Mouse (Mus musculus) c-Kit-positive CD71-negative TER-119-negative erythroid progenitor cells, embryonic 14.5 days (primary cell): ENCODE data around the gene Syngr2.
A peak's percentile ranks its signal among the peaks of the same experiment; 100 is the strongest.
"Not testable (repeated sequence)": the region's sequence is repeated elsewhere in the genome, so short reads cannot be mapped to it uniquely, and the experiment has no call there.

Experiments used
- DNase-seq: peaks from one replicate; pipeline ENCODE4 v3.0.0-alpha.2; 2013; ENCODE audit warnings: low read depth

Gene Syngr2

DNA sequence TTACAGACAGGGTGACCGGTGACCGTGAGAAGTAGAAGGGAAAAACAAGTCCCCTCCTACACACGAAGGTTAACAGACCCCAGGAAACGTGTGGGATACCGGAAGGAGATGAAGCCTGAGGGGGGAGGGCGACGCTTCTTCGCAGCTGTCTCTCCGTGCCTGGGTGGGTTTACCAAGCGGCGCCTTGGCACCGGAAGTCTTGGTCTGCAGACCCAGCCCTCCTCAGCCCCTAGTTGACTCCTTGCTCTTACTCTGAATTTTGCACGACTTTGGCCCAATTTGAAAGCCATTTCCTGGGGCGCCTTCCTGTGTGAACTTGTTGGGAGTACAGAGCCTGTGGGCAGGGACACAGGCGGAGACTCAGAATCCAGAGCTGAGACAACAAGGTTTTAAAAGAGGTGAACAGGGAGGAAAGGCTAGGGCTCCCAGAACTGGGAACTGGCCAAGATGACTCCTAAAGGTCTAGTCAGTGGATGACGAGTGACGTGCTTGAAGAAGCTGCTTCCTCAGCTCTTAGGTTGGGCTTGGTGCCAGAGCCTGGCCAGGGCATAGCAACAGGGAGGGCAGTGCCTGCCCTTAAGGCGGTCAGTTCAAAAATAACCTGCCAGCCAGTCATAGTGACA, 28.2 kb upstream of the Syngr2 start:
- DNase-seq = no peak

DNA sequence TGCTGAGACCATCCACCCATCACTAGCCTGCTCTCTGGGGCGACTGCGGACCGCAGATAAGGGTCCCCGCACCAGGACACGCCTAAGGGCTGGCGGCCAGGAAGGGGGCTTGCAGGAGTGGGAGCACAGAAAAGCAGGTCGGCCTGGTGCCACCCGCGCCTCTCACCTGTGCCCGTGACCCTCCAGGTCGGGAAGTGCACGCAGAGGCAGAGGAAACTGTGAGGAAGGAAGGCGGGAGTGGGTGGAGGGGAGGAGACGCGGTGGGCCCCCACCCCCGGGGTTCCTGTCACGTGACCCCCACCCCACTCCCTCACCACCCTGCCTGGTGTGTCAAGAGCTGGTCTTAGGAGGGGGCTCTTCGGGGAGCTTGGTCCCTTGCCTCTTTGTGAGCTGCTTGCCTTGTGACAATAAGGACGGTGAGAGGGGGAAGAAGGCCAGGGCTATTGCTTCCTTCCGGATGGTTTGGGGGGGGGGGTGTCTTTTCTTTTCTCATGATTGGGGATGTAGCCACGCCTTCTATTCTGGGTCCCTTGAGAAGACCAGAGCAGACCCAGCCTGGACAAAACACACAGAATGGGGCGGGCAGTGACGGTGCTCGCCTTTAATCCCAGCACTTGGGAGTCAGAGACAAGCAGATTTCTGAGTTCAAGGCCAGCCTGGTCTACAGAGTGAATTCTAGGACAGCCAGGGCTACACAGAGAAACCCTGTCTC, 27.3 kb upstream of the Syngr2 start, which contains the start of the genes Tmc8 and Tmc6:
Gene Tmc8, plus strand, starts transcription at position 84 of the 712 bp plus-strand sequence.
Gene Tmc6, minus strand, starts transcription at position 206 of the 712 bp plus-strand sequence.
- DNase-seq = no peak

DNA sequence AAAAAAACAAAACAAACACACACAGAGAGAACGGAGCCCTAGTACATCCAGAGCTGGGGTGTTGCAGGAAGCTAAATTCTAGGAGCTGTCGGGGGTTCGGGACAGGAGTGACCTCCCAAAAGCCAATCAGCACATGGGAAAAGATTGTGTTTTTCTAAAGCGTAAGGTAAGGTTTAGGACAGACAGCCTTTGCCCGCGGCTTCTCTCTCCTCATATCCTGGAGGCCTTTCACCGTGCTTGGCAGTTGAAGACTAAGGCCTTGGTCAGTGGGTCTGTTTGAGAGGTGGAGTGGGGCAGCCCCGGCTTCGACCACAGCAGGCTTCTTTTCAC, 26.8 kb upstream of the Syngr2 start:
- DNase-seq = no peak

DNA sequence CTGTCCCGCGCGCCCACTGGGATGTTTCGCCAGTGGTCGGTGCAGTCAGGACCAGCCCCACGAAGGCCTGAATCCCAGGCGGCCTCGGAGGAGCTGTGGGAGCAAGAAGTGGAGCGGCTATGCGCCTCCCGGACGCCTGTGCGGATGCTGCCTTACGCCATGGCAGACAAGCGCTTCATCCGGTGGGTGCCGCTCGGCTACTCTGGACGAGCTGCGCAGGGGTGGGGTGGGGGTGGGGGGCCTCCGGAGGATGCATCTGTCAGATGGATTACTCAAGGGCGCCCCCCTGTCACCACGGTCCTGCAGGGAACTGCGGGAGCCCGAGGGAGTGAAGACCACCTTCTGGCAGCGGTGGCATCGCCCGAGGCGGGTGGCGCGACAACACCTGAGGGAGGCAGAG, 26.4 kb upstream of the Syngr2 start:
- DNase-seq = no peak

DNA sequence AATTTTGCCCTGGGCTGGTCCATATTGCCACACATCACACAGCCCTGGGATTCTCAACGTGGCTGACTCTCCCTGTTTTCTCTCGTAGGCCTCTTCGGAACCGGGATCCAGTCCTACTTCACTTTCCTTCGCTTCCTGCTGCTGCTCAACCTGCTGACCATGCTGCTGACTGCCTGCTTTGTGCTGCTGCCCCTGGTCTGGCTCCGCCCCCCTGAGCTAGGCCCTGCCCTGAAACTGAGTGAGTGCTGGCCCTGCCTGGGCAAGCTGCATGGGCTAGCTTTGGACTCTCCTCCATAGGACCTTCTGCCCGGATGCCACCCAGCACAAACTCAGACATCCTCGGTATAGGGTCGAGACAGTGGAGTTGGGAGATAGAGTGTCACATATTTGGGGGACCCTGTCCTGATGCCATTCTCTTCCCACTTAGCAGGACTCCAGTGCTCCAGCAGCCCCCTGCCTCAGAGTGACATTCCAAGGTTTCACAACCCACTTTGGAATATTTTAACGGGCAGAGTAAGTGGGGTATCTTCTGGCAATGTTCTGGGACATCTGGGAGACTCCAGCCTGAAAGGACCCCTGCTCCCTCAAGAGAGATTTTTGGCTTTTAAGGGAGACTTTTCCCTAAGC, 25.7 kb upstream of the Syngr2 start:
- DNase-seq = no peak

DNA sequence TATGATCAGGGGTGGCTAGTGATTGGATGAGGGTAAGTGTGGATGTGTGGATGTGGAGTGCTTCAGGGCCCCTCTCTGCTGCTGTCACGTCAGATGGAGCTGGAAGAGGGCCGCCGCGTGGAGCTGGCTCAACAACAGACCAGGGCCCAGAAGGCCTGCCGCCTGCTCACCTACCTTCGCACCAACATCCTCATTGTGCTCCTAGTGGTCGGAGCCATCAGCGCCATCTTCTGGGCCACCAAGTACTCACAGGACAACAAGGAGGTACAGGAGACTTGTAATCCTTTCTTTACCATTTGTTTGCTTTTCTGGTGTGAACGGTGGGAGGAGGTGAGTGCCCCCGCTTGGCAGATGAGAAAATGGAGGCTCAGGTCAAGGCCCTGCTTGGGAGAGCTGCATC, 23.2 kb upstream of the Syngr2 start:
- no peak for DNase-seq

DNA sequence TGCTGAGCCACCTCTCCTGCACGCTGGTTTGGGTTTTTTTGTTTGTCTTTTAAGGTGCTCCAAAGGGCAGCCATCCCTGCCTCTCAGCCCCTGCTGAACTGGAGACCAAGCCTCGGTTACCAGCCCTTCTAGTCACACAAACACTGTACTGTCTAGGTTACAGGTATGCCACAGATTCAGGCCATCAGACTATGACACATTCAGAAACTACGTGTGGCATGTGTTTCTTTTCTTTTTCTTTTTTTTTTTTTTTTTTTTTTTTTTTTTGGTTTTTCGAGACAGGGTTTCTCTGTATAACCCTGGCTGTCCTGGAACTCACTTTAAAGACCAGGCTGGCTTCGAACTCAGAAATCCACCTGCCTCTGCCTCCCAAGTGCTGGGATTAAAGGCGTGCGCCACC, 21.0 kb upstream of the Syngr2 start:
- not testable (repeated sequence) for DNase-seq

DNA sequence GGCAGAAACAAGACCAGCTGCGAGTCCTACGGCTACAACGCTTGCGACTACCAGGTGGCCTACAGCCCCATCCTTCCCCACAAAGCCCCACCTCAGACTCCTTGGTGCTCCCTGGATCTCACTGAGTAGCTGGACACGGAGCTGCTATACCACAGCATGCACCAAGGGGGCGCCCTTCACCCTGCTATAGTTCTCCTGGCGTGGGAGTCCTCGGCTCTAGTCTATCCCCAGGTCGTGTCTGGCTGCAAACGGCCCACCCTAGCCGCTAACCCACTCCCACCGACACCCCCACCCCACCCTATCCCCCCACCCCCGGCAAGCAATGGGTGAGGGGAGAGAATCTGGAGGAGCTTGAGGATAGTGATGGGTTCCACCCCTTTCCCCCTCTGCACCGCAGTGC, 19.2 kb upstream of the Syngr2 start:
- no peak for DNase-seq

DNA sequence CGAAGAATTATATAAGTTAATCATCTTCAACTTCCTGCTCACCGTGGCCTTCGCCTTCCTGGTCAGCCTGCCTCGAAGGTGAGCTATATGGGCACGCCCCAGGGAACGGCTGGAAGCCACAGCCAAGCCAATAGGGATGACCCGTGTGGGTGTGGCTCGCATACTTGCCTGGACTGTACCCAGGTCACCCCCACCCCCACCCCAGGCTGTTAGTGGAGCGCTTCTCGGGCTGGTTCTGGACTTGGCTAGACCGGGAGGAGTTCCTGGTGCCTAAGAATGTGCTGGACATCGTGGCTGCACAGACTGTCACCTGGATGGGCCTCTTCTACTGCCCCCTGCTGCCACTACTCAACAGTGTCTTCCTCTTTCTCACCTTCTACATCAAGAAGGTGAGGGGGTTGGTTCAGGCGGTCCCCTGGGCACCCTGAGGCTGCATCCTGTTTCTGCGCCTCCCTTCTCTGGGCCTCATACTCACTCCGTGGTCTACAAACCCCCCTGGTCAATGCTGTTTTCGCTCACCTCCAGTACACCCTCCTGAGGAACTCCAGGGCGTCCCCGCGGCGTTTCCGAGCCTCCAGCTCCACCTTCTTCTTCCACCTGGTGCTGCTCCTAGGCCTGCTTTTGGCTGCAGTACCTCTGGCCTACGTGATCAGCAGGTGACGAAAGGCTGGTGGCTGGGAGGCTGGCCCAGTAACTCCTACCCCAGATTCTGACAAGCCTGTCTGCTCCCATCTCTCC, 18.6 kb upstream of the Syngr2 start:
- DNase-seq = no peak

DNA sequence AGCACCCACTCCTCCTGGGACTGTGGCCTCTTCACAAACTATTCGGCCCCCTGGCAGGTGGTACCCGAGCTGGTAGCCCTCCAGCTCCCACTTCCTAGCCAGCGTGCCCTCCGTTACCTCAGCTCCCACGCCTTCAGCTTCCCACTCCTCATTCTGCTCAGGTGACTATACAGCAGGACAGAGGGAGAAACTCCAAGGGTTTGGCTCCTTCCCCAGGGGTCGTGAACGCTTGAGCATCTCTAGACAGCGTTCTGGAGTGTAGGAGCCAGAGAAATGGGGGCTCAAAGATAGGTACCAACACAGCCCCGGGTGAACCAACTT, 18.1 kb upstream of the Syngr2 start:
- DNase-seq = no peak

DNA sequence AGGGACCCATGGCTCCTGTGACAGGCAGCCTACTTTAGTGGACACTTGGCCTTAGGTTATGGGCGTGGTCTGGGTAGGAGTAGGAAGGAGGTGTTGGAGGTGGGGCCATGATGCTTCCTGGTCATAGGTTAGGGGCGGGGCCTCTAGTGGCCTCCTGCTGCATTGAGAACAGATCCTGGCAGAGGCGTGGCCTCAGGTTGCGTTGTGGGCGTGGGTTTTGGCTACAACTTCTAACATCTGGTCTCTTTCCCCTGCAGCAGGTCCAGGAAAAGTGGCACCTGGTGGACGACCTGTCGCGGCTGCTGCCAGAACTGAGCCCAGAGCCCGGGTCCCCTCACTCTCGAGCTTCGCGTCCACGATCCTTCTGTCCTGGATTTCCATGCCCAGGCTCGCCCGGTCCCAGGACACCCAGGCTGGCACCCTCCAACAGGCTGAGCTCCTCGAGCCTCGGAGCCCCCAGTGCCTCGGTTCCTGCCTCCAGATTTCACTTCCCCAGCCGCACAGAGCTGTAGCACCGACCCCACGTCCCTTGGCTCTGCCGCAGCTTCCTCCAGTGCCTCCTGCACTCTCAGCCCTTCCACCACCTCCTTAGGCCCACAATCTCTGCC, 17.1 kb upstream of the Syngr2 start:
- DNase-seq = no peak

DNA sequence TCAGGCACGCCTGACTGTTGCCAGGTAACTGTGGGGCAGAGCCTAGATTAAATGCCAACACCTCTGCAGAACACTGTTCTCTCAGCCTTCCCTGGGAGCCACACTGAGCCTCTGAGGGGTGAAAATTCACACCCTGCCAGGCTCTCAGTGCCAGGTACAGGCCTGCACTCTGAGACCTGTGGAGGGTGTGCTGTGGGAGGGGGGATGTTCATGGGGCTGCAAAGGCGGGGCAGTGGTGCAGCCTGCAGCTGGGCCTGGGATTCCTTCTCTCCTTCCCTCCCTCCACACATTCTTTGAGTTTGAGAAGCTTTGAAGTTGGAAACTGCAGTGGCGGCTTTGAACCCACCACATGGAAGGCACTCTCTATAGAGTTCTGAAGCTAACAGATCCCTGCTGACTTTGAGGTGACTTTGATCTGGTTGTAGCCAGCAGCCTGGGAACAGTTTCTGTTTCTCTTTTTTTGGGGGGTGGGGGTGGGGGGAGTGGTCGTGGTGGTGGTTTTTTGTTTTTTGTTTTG, 15.4 kb upstream of the Syngr2 start:
- DNase-seq = no peak

DNA sequence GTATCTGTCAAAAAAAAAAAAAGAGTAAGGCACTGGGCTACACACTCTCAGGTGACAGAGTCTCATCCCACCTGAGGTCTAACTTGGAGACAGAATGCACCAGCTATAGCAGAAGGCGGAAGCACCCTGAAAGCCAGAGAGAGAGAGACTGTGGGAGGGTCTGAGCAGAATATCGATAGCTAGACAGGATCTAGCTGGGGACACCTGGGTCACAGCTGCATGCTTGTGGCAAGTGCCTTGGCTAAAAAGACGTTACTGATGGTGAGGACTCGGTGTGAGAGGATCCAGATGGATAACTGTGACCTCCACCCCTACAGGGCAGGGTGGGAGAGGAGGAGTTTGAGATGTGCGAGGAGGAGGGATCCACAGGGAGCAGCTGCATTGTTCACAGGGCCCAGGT, 12.5 kb upstream of the Syngr2 start:
- no peak for DNase-seq

DNA sequence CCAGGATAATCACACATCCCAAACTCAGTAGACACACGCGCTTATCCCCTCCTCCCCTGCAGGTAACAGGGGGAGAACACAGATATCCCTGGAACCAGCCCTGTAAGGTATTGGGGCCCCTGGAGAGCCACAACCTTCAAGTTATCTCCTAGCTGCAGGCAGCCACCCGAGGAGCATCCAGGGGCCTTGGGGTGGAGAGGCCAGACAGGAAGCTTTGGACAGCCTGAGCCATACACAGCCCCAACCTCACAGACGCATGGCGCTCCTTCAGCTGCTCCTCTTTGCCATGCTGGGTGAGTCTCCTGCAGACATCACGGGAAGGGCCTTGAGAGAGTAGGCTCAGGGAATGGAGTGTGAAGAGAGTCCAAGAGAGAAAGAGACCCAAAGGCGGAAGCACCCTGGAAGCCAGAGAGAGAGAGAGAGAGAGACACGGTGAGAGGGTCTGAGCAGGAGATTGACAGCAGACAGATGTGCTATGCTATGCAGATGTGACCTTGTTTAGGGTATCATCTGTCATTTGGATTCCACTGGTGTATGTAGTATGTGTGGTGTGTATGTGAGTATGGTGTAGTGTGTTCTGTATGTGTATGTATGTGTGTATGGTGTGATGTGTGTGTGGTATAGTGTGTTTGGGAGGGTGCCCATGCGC, 11.8 kb upstream of the Syngr2 start, which contains the start of gene 6030468B19Rik:
Gene 6030468B19Rik, plus strand, starts transcription at position 150 of the 649 bp plus-strand sequence.
- DNase-seq = no peak

DNA sequence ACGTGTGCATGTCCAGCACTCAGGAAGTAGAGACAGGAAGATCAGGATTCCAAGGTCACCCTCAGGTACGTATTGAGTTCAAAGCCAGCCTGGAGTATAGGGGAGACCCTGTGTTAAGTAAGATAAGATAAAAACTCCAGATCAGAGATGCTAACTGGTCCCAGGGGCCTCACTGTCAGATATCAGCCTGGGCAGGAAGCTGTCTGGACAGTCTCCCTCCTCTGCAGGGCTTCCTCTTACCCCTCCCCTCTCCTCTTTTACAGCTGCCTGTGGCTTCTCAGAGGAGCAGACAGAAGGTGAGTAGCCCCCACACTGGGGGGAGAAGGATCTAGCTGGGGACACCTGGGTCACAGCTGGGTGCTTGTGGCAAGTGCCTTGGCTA, 11.3 kb upstream of the Syngr2 start:
- DNase-seq = no peak

DNA sequence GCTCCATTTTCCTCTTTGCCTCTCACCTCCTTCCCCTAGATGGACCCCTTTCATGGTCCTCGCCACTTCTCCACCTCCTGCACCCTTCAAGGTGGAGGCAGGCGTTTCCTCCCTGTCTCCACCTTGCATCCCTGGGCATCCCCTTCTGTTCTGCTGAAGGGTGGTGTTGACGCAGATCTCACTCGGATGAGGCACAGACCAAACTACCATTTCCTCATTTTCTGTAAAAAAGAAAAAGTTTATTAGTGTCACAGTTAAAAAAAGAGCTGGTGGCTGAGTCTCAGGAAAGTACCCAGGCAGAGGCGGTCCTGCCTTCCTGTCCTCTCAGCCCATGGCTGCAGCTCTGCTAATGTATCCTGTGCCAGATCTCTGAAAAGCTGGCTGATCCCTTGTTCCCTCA, 10.3 kb upstream of the Syngr2 start:
- no peak for DNase-seq

DNA sequence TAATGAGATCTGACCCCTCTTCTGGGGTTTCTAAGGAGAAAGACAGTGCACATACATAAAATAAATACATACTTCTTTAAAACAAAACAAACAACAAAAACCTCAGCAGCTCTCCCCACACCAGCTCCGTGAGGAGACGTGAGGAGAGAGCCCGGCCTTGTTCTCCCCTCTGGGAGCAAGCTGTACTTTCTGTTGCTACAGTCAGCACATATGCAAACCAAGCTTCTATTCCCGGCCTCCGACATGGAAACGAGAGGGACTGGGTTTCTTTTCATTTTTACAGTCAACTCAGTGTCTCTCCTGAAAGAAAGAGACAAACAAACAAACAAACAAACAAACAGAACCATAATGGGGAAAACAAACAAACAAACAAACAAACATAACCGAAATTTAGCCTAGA, 9.4 kb upstream of the Syngr2 start:
- DNase-seq = no peak

DNA sequence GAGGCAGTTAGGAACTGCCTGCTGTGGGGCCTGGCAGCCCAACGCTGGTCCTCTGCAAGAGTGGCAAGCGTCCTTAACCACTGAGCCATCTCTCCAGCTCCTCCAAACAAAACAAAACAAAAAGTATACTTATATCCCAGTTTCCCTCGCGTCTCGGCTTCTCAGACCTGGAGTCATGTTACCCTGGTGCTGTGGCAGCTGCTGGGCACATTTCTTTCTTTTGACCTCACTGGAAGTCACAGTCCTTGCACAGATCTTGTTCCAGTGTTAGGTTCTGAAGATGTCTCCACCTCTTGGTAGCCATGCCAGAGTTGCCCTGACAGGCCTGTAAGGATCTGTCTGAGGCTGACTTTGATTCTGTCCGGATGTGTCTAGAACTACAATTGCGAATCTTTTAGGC, 7.8 kb upstream of the Syngr2 start:
- DNase-seq = no peak

DNA sequence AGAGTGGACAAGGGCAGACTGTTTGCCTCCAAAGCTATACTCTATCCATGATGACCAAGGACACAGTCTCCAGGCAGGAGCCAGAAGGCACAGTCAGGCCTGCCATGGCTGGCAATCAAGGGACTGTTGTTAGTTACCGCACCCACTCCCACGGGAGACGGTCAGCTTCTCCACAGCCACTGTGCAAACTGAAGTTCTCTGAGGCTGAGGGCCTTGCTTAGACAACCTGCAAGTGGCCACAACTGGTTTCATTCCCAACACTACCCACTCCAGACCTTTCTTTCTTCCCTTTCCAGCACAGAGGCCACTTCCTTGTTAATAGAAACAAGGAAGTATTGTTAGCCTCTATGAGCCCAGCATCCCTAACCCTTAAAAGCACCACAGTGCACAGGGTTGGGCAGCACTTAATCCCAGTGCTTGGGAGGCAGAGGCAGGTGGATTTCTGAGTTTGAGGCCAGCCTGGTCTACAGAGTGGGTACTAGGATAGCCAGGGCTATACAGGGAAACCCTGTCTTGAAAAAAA, 6.2 kb upstream of the Syngr2 start:
- no peak for DNase-seq

DNA sequence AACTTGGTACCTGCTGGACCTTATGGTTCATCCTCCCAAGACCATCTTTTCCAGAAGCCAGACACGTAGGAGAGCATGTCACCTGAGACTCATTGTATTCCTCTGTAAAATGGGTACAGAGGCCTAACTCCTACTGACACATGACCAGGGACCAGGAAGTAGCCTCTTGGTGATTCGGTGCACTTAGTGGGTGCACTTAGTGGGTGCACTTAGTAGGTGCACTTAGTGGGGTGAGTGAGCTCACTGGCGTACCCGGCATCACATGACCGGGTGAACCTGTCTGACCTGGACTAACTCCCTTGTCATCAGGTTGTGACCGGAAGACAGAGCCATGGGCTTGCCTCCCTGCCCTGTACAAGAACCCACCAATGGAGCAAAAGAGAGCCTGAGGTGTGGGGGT, 2.7 kb upstream of the Syngr2 start:
- DNase-seq = no peak

DNA sequence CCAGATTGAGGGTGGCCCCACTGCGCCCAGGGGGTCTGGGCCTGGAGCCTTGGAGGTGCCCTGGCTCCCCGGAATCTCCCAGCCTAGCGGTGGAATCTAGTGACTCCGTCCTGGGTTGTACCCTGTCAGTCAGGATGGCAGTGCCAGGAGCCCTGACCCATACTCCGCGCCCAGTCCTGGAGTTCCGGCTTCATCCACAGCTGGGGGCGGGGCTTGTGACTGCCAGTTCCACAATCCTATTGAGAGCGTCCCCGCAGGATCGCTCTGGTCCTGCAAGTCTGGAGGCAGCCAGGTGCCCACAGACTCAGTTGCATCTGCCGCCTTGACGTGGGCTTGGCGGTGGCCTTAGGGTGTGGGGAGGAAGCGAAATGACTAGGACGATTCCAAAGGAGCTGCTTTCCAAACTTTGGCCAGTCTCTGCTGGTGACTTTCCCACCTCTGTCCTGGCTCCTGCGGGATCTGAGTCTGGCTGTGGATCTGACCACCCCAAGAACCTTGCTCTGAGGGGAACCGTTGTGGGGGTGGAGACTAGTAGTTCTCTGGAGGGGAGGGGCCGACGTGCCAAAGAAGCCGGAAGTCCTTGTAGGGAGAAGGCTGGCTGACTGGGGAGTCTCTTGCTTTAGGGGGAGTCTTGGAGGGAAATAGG, 1.1 kb downstream of the Syngr2 start:
- DNase-seq = peak; percentile 81
